Mouse (Mus musculus): Measurements from ENCODE around the gene Jazf1.

- TF ChIP-seq TAL1 (IDR thresholded peaks at IDR 0.05; ENCODE audit: low read length) (no peak), GATA1 (IDR thresholded peaks at IDR 0.05; ENCODE audit: low read length) (no peak)
Measured at GRCm38 (mm10) chr6:53064070-53064469, 4.4 kb downstream of the Jazf1 start.
